Mouse (Mus musculus) embryonic facial prominence, embryonic 12.5 days (tissue): ENCODE measurements around the gene G6pdx. TPM values are rescaled to one million over a fixed set of nuclear protein-coding genes. Genes with fewer than 3 reads are reported as not detected.

Experiments used
- ATAC-seq: fragments of 200-750 bp; cut with Nextera tagmentation; 2 replicates; pipeline ENCODE4 v1.8.0; 2017; ENCODE audit not compliant: insufficient number of reproducible peaks, insufficient read depth, low FRiP score, low TSS enrichment
- H3K27ac ChIP-seq: fragments of 300-500 bp; sonication (generic); 2 replicates; pipeline ENCODE4 v1.5.1; 2016; ENCODE audit warnings: mild to moderate bottlenecking
- H3K27me3 ChIP-seq: fragments of 300-500 bp; sonication (generic); 2 replicates; pipeline ENCODE4 v1.6.1; 2016; ENCODE audit warnings: mild to moderate bottlenecking, moderate library complexity
- H3K36me3 ChIP-seq: fragments of 300-500 bp; sonication (generic); 2 replicates; pipeline ENCODE4 v1.6.1; 2016; ENCODE audit warnings: mild to moderate bottlenecking
- H3K4me1 ChIP-seq: fragments of 300-500 bp; sonication (generic); 2 replicates; pipeline ENCODE4 v1.6.1; 2016
- H3K4me2 ChIP-seq: fragments of 300-500 bp; sonication (generic); replicated peaks from 2 replicates; pipeline ENCODE4 v1.6.1; 2016; ENCODE audit warnings: mild to moderate bottlenecking, moderate library complexity
- H3K4me3 ChIP-seq: fragments of 300-500 bp; sonication (generic); 2 replicates; pipeline ENCODE4 v1.5.1; 2016; ENCODE audit warnings: mild to moderate bottlenecking
- H3K9ac ChIP-seq: fragments of 300-500 bp; sonication (generic); 2 replicates; pipeline ENCODE4 v1.6.1; 2016; ENCODE audit warnings: mild to moderate bottlenecking, moderate library complexity
- H3K9me3 ChIP-seq: fragments of 300-500 bp; sonication (generic); 2 replicates; pipeline ENCODE4 v1.6.1; 2016; ENCODE audit warnings: mild to moderate bottlenecking, moderate library complexity
- WGBS: fragments of 180-500 bp; shearing (Covaris S2); methylation state at CpG from one replicate; pipeline ENCODE4 v1.1.7; 2016; 5-methylcytosine and 5-hydroxymethylcytosine counted together
- polyA plus RNA-seq: library from polyadenylated mRNA; unstranded; fragments of >200 nt; fragmentation: Nextera tagmentation; extraction: Ambion mirVana; gene quantifications from 2 replicates; pipeline ENCODE4 v1.2.1, GENCODE M21; 2016

G6pdx gene
- polyA plus RNA-seq, 1 experiment from 2014 or later: 47.6 TPM

GRCm38 (mm10) chrX:74392535-74393443 is 36.2 kb downstream of the G6pdx start, which contains the start of the genes Fam3a and Ikbkg:
Fam3a (minus strand) TSS chrX:74393272.
Ikbkg (plus strand) TSS chrX:74393290.
- Histone ChIP-seq H3K27me3 (no peaks in the 10 kb centered on the region), H3K36me3 (no peaks in the 10 kb centered on the region), H3K4me2 (peak within 1 kb of the TSS; percentile 57), H3K9me3 (no peaks in the 10 kb centered on the region), H3K4me1 (no peaks in the 10 kb centered on the region), H3K9ac (peak within 1 kb of the TSS; percentile 65), H3K4me3 (peak within 1 kb of the TSS; percentile 48), H3K27ac (peak within 1 kb of the TSS; percentile 88)
- peak; percentile 99 for ATAC-seq
- 22% methylated on average over 30 of the region's 30 CpGs for WGBS

DNA sequence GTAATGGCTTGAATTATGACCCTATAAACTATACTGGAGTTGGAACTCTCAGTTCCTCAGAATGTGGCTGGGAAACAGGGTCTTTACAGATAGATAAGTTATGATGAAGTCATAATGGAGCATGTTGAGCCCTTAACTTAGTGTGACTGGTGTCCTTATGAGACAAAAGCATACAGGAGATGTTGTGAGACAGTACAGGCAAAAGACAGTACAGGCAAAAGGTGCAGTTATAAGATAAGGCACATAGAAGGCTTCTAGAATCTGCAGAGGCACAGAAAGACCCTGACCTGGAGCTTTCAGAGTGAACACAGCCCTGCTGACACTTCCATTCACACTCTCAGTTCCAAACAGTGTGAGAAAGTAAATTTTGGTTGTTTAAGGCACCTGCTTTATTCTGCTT is 40.8 kb downstream of the G6pdx start:
- Histone ChIP-seq H3K9ac (no peak overlapping the region), H3K4me1 (no peaks in the 10 kb centered on the region), H3K4me3 (no peak overlapping the region), H3K27me3 (no peaks in the 10 kb centered on the region), H3K36me3 (0 out of 2 replicates have a peak, but pooled peaks cover 3% of the 10 kb centered on the region), H3K27ac (no peak overlapping the region), H3K4me2 (no peak overlapping the region), H3K9me3 (no peaks in the 10 kb centered on the region)
- ATAC-seq: no peak

- no peak for ATAC-seq
- 0 out of 2 replicates have a peak, but pooled peaks cover 3% of the 10 kb centered on the region for H3K36me3 ChIP-seq
- WGBS: 55% methylated on average over 2 of the region's 2 CpGs
- H3K9ac ChIP-seq: no peak overlapping the region
- no peak overlapping the region for H3K4me2 ChIP-seq
- no peaks in the 10 kb centered on the region for H3K27me3 ChIP-seq
- no peak overlapping the region for H3K4me3 ChIP-seq
- H3K9me3 ChIP-seq: no peaks in the 10 kb centered on the region
- H3K4me1 ChIP-seq: no peaks in the 10 kb centered on the region
- no peak overlapping the region for H3K27ac ChIP-seq
Measured at GRCm38 (mm10) chrX:74384451-74384850, 44.5 kb downstream of the G6pdx start.

- Histone ChIP-seq H3K4me2 (peak within 1 kb of the TSS; percentile 50), H3K9ac (peak within 1 kb of the TSS; percentile 47), H3K27ac (no peak within 1 kb of the TSS), H3K4me1 (no peaks in the 10 kb centered on the region), H3K27me3 (no peaks in the 10 kb centered on the region), H3K36me3 (no peaks in the 10 kb centered on the region), H3K4me3 (peak within 1 kb of the TSS; percentile 40), H3K9me3 (no peaks in the 10 kb centered on the region)
- ATAC-seq: peak; percentile 88
- 24% methylated on average over 31 of the region's 32 CpGs for WGBS
Measured at GRCm38 (mm10) chrX:74372888-74373549, 56.0 kb downstream of the G6pdx start, which contains the start of the genes Ubl4a and Slc10a3. Ubl4a (minus strand) TSS chrX:74373218. Slc10a3 (minus strand) TSS chrX:74373349.

GRCm38 (mm10) chrX:74368209-74368909 is 60.6 kb downstream of the G6pdx start:
- Histone ChIP-seq H3K9ac (peak overlapping the region; percentile 82), H3K27ac (peak overlapping the region; percentile 75), H3K9me3 (no peaks in the 10 kb centered on the region), H3K27me3 (no peaks in the 10 kb centered on the region), H3K4me1 (no peaks in the 10 kb centered on the region), H3K36me3 (no peaks in the 10 kb centered on the region), H3K4me3 (peak overlapping the region; percentile 57), H3K4me2 (peak overlapping the region; percentile 57)
- peak; percentile 75 for ATAC-seq
- 31% methylated on average over 41 of the region's 49 CpGs for WGBS

GRCm38 (mm10) chrX:74367512-74367911 is 61.5 kb downstream of the G6pdx start:
- WGBS: 71% methylated on average over 10 of the region's 10 CpGs
- Histone ChIP-seq H3K36me3 (no peaks in the 10 kb centered on the region), H3K4me1 (no peaks in the 10 kb centered on the region), H3K9ac (peak overlapping the region; percentile 82), H3K27ac (no peak overlapping the region), H3K4me2 (peak overlapping the region; percentile 57), H3K4me3 (peak overlapping the region; percentile 57), H3K9me3 (no peaks in the 10 kb centered on the region), H3K27me3 (no peaks in the 10 kb centered on the region)
- no peak for ATAC-seq

Other genes starting within 250 kb of the G6pdx start
- gene Flna, start 179.4 kb downstream of the G6pdx start, polyA plus RNA-seq: 359 and 360 TPM in 2 replicates
- 21.9 and 24.4 TPM in 2 replicates for gene Emd, start 174.5 kb downstream of the G6pdx start, polyA plus RNA-seq
- 745 and 775 TPM in 2 replicates for gene Rpl10, start 158.4 kb downstream of the G6pdx start, polyA plus RNA-seq
- 84.4 and 85.7 TPM in 2 replicates for gene Taz, start 147.3 kb downstream of the G6pdx start, polyA plus RNA-seq
- 9.1 and 9.6 TPM in 2 replicates for gene Dnase1l1, start 146.9 kb downstream of the G6pdx start, polyA plus RNA-seq
- 114 and 120 TPM in 2 replicates for gene Atp6ap1, start 132.1 kb downstream of the G6pdx start, polyA plus RNA-seq
- 305 and 323 TPM in 2 replicates for gene Gdi1, start 124.2 kb downstream of the G6pdx start, polyA plus RNA-seq
- 66.3 and 68.5 TPM in 2 replicates for gene Fam50a, start 116.2 kb downstream of the G6pdx start, polyA plus RNA-seq
- gene Plxna3, start 100.1 kb downstream of the G6pdx start, polyA plus RNA-seq: 25.1 and 31.1 TPM in 2 replicates
- 114 and 122 TPM in 2 replicates for gene Lage3, start 75.6 kb downstream of the G6pdx start, polyA plus RNA-seq
- 62.1 and 62.2 TPM in 2 replicates for gene Ubl4a, start 56.0 kb downstream of the G6pdx start, polyA plus RNA-seq
- 16.4 and 18.2 TPM in 2 replicates for gene Slc10a3, start 55.8 kb downstream of the G6pdx start, polyA plus RNA-seq
- gene Fam3a, start 35.9 kb downstream of the G6pdx start, polyA plus RNA-seq: 34.2 and 34.3 TPM in 2 replicates
- gene Ikbkg, start 35.9 kb downstream of the G6pdx start, polyA plus RNA-seq: 19.4 and 20.0 TPM in 2 replicates
- gene Gm6880, start 52.2 kb upstream of the G6pdx start, polyA plus RNA-seq: not detected in 2 replicates
- not detected in 2 replicates for gene Olfr1326-ps1, start 145.7 kb upstream of the G6pdx start, polyA plus RNA-seq
- gene Olfr1325, start 163.5 kb upstream of the G6pdx start, polyA plus RNA-seq: not detected in 2 replicates
- gene Gm5640, start 216.4 kb upstream of the G6pdx start, polyA plus RNA-seq: 0.10 TPM in 1 of 2 replicates, not detected in the other